Mouse (Mus musculus) thymus, postnatal 10 days (tissue): ENCODE measurements around the gene Ctc1.

Experiments used
- DNase-seq, 2 experiments: peaks; one replicate each; pipeline ENCODE4 v3.0.0; 2021; ENCODE audit warnings: low spot score in 2 of 2

Gene Ctc1

GRCm38 (mm10) chr11:69070590-69071222 lies 55.0 kb downstream of the Ctc1 start, which contains the start of gene Tmem107:
Tmem107 (plus strand) TSS chr11:69070806.
- peak; percentile 86 to 91 for DNase-seq

- DNase-seq = no peak
Observed at GRCm38 (mm10) chr11:69071262-69071661, 55.6 kb downstream of the Ctc1 start.

GRCm38 (mm10) chr11:69072234-69072633 lies 56.5 kb downstream of the Ctc1 start:
- no peak for DNase-seq

GRCm38 (mm10) chr11:69072666-69073064 lies 57.0 kb downstream of the Ctc1 start:
- no peak for DNase-seq

GRCm38 (mm10) chr11:69073065-69073888 lies 57.6 kb downstream of the Ctc1 start:
- DNase-seq = peak; percentile 76 to 86

GRCm38 (mm10) chr11:69073951-69074775 lies 58.5 kb downstream of the Ctc1 start:
- DNase-seq = no peak

- DNase-seq = no peak
Observed at GRCm38 (mm10) chr11:69074776-69075069, 59.0 kb downstream of the Ctc1 start.

GRCm38 (mm10) chr11:69075764-69076479 lies 60.2 kb downstream of the Ctc1 start:
- DNase-seq = no peak

- no peak for DNase-seq
Observed at GRCm38 (mm10) chr11:69076572-69076971, 60.9 kb downstream of the Ctc1 start.

GRCm38 (mm10) chr11:69077316-69077715 lies 61.6 kb downstream of the Ctc1 start:
- no peak for DNase-seq

- DNase-seq = no peak
Observed at GRCm38 (mm10) chr11:69078041-69078440, 62.3 kb downstream of the Ctc1 start.

GRCm38 (mm10) chr11:69078805-69079438 lies 63.2 kb downstream of the Ctc1 start:
- no peak for DNase-seq

GRCm38 (mm10) chr11:69080102-69080854 lies 64.6 kb downstream of the Ctc1 start:
- DNase-seq = no peak

GRCm38 (mm10) chr11:69080855-69081222 lies 65.1 kb downstream of the Ctc1 start:
- no peak for DNase-seq

- DNase-seq = no peak
Observed at GRCm38 (mm10) chr11:69081613-69082012, 65.9 kb downstream of the Ctc1 start.

- no peak for DNase-seq
Observed at GRCm38 (mm10) chr11:69085608-69086007, 69.9 kb downstream of the Ctc1 start.
